Mouse (Mus musculus): ENCODE results near the gene Pdzd2. TPM values are rescaled to one million over a fixed set of nuclear protein-coding genes. Genes with fewer than 3 reads are reported as not detected.

Pdzd2 gene
- polyA plus RNA-seq, 1 experiment from 2014 or later = 3.3 TPM

DNA sequence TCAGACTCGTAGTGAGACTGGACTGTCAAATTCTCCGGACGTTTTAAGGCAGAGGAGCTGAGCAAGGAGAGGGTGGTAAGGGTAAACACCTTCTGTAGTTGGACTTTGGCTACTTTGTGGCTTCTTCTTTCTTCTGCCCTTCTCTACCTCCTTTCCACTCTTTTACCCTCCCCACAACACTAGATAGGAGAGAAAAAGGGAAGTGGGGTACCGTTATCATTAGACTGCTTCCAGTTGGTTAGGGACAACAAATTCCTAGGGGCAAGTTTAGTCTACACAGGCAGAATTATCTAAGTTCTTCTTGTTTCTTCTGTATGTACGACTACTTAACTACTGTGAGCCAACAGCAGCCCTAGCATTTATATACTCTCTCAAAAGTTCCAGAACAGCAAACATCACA is 334.1 kb downstream of the Pdzd2 start:
- Histone ChIP-seq H3K27ac (ENCODE audit: low read depth, low read length) (no peak overlapping the region), H3K9me3 (replicated peaks; ENCODE audit: control insufficient read depth, low read length) (no peaks in the 10 kb centered on the region)
- WGBS = 91% methylated on average over 5 of the region's 5 CpGs

DNA sequence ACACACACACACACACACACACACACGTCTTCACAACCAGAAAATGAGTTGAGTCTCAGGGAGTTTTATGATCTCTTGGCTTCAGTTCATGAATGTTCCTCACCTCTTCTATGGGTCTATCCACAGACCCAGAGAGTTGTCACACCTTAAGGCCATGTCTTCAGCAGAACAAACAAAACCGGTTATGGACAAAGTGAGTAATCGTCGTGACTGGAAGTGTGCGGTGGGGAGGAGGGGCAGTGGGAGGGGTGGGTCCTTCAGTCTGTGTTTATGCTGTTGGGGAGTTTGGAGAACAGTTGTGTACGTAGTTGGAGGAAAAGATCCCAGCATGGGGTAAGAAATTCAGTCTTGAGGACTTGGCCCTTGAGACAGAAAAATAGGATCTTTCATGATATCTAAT is 342.7 kb downstream of the Pdzd2 start:
- WGBS = 85% methylated on average over 6 of the region's 6 CpGs
- no peak for ATAC-seq

More for the DNA sequence above, 334.1 kb downstream of the Pdzd2 start:
- Histone ChIP-seq H3K4me1 (ENCODE audit: control insufficient read depth, insufficient read depth, low read length) (no peaks in the 10 kb centered on the region), H3K36me3 (ENCODE audit: control insufficient read depth, insufficient read depth, low read length) (no peaks in the 10 kb centered on the region), H3K4me2 (ENCODE audit: low read length) (no peak overlapping the region), H3K27me3 (replicated peaks; ENCODE audit: control insufficient read depth, insufficient read depth, low read length) (no peaks in the 10 kb centered on the region), H3K4me3 (ENCODE audit: low read depth, low read length) (no peak overlapping the region), H3K9ac (ENCODE audit: low read length) (no peak overlapping the region)
- ATAC-seq (no peak), DNase-seq (ENCODE audit: low spot score) (no peak)

DNA sequence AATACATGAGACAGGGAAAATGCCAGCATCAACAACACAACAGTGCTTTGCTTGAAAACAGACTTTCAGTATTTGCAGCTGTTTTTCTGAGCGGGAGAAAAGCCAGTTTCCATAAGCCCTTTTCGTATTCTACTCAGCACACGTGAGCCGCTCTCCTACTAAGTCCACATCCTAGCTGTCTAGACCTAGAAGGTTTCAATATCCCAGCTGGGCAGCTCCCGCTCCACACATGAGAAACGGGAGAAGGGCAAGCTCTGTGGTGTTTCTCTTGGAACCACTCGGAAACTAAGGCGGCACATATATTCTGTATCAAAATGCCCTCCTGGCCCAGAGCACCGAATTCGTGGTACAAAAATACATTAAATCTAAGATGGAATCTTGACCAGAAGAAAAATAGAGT is 345.0 kb downstream of the Pdzd2 start:
- no peaks in the 10 kb centered on the region for H3K27me3 ChIP-seq (replicated peaks; ENCODE audit: control insufficient read depth, insufficient read depth, low read length)
- ATAC-seq = no peak
- H3K4me1 ChIP-seq (ENCODE audit: control insufficient read depth, insufficient read depth, low read length) = no peaks in the 10 kb centered on the region
- no peaks in the 10 kb centered on the region for H3K9me3 ChIP-seq (replicated peaks; ENCODE audit: control insufficient read depth, low read length)
- WGBS = 92% methylated on average over 10 of the region's 10 CpGs
- H3K4me2 ChIP-seq (ENCODE audit: low read length) = no peak overlapping the region
- H3K27ac ChIP-seq (ENCODE audit: low read depth, low read length) = no peak overlapping the region
- H3K9ac ChIP-seq (ENCODE audit: low read length) = no peak overlapping the region
- no peaks in the 10 kb centered on the region for H3K36me3 ChIP-seq (ENCODE audit: control insufficient read depth, insufficient read depth, low read length)
- H3K4me3 ChIP-seq (ENCODE audit: low read depth, low read length) = no peak overlapping the region
- DNase-seq (ENCODE audit: low spot score) = no peak

More for the DNA sequence above, 342.7 kb downstream of the Pdzd2 start:
- no peaks in the 10 kb centered on the region for H3K27me3 ChIP-seq (replicated peaks; ENCODE audit: control insufficient read depth, insufficient read depth, low read length)
- H3K36me3 ChIP-seq (ENCODE audit: control insufficient read depth, insufficient read depth, low read length) = no peaks in the 10 kb centered on the region
- no peak overlapping the region for H3K27ac ChIP-seq (ENCODE audit: low read depth, low read length)
- H3K4me2 ChIP-seq (ENCODE audit: low read length) = no peak overlapping the region
- H3K4me3 ChIP-seq (ENCODE audit: low read depth, low read length) = no peak overlapping the region
- no peak for DNase-seq (ENCODE audit: low spot score)
- no peaks in the 10 kb centered on the region for H3K4me1 ChIP-seq (ENCODE audit: control insufficient read depth, insufficient read depth, low read length)
- no peak overlapping the region for H3K9ac ChIP-seq (ENCODE audit: low read length)
- no peaks in the 10 kb centered on the region for H3K9me3 ChIP-seq (replicated peaks; ENCODE audit: control insufficient read depth, low read length)

DNA sequence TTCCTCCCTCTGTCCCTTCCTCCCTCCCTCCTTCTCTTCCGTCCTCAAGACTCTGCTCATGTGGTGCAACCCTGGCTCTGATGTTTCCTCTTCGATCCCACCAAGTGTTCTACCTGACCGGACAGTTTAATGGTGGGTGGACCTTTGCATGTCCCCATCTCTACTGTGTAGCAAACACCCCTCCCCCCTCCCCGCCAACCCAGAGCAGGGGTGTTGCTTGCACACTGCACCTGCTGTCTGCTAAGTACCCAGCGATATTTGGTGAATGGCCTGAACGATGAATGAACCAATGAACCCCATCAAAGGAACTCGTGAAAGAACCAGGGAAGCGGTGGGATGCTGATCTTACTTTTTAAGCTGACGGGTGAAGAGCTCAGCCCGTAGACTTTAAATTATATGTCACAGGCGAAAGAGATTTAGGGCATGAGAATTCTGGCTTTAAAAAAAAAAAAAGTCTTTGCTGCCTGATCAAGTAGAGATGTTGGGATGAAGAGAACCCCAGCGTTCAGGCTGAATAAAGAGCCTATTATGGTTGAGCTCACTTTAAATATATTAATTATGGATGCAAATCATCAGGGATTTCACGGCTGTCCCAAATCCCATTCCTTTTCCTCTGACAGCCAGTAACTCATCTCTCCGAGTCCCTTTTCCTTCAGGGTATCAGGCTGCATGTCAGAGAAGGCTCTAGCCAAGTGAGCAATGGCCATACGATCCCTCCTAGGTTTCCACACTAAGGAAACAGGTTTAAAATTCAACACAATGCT is 350.8 kb downstream of the Pdzd2 start:
- no peaks in the 10 kb centered on the region for H3K4me1 ChIP-seq (ENCODE audit: control insufficient read depth, insufficient read depth, low read length)
- no peak overlapping the region for H3K4me3 ChIP-seq (ENCODE audit: low read depth, low read length)
- DNase-seq (ENCODE audit: low spot score) (no peak), ATAC-seq (no peak)
- H3K4me2 ChIP-seq (ENCODE audit: low read length) = no peak overlapping the region
- H3K36me3 ChIP-seq (ENCODE audit: control insufficient read depth, insufficient read depth, low read length) = no peaks in the 10 kb centered on the region
- H3K27ac ChIP-seq (ENCODE audit: low read depth, low read length) = no peak overlapping the region
- no peak overlapping the region for H3K9ac ChIP-seq (ENCODE audit: low read length)
- no peaks in the 10 kb centered on the region for H3K27me3 ChIP-seq (replicated peaks; ENCODE audit: control insufficient read depth, insufficient read depth, low read length)
- WGBS = 59% methylated on average over 15 of the region's 15 CpGs
- H3K9me3 ChIP-seq (replicated peaks; ENCODE audit: control insufficient read depth, low read length) = no peaks in the 10 kb centered on the region

DNA sequence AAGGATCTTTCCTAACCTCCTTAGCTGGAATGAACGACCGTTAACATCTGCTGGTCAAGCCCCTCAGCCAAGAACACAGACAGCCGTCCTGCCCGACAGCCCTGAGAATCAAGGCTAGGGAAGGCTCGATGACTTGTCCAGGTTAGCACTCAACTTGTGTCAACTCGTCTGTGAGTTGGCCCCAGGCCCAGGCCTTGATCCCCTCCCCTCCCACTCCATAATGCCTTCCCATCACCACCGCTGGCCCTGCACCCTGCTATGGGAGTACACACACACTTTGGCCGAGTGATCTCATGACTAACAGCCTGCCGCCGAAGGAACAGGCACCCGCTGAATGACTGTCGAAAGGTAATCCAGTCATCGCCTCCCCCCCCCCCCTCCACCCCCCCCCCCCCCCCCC is 355.0 kb downstream of the Pdzd2 start:
- Histone ChIP-seq H3K9ac (ENCODE audit: low read length) (no peak overlapping the region), H3K27ac (ENCODE audit: low read depth, low read length) (no peak overlapping the region), H3K4me3 (ENCODE audit: low read depth, low read length) (no peak overlapping the region), H3K36me3 (ENCODE audit: control insufficient read depth, insufficient read depth, low read length) (no peaks in the 10 kb centered on the region), H3K9me3 (replicated peaks; ENCODE audit: control insufficient read depth, low read length) (no peaks in the 10 kb centered on the region), H3K4me1 (ENCODE audit: control insufficient read depth, insufficient read depth, low read length) (no peaks in the 10 kb centered on the region), H3K4me2 (ENCODE audit: low read length) (no peak overlapping the region), H3K27me3 (replicated peaks; ENCODE audit: control insufficient read depth, insufficient read depth, low read length) (no peaks in the 10 kb centered on the region)
- ATAC-seq = no peak
- DNase-seq (ENCODE audit: low spot score) = no peak
- 87% methylated on average over 13 of the region's 13 CpGs for WGBS

DNA sequence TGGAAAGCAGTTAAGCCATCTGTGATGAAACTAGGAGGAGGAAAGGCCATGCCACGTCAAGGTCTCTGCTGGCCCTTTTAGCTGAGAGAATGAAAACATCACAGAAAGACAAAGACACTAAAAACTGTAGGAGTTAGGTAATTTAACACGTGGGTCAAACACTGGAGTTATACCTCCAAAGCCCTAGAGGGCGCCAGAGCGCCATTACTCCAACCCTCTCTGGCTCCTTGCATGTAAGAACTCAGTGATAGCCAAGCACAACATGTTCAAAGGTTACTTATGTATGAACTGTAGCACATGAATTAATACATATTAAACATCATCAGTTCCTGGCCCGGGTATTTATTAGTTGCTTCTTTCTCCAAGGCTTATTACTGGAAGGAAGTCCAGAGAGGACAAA is 359.2 kb downstream of the Pdzd2 start:
- no peak overlapping the region for H3K27ac ChIP-seq (ENCODE audit: low read depth, low read length)
- DNase-seq (ENCODE audit: low spot score) = no peak
- WGBS = 46% methylated on average over 5 of the region's 5 CpGs
- no peaks in the 10 kb centered on the region for H3K36me3 ChIP-seq (ENCODE audit: control insufficient read depth, insufficient read depth, low read length)
- H3K4me2 ChIP-seq (ENCODE audit: low read length) = no peak overlapping the region
- no peaks in the 10 kb centered on the region for H3K27me3 ChIP-seq (replicated peaks; ENCODE audit: control insufficient read depth, insufficient read depth, low read length)
- no peaks in the 10 kb centered on the region for H3K9me3 ChIP-seq (replicated peaks; ENCODE audit: control insufficient read depth, low read length)
- no peaks in the 10 kb centered on the region; the same call in 1 of the 2 replicates for H3K4me1 ChIP-seq (ENCODE audit: control insufficient read depth, insufficient read depth, low read length)
- no peak overlapping the region for H3K4me3 ChIP-seq (ENCODE audit: low read depth, low read length)
- no peak overlapping the region for H3K9ac ChIP-seq (ENCODE audit: low read length)
- ATAC-seq = no peak

DNA sequence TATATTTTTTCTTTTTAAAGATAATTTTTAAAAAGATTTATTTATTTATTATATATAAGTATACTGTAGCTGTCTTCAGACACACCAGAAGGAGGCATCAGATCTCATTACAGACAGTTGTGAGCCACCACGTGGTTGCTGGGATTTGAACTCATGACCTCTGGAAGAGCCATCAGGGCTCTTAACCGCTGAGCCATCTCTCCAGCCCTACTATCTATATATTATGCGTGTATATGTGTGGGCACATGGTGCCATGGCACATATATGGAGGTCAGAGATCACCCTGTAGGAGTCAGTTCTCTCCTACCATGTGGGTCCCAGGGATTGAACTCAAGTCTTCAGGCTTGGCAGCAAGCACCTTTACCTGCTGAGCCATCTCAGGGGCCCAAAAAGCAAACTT is 359.7 kb downstream of the Pdzd2 start:
- H3K9me3 ChIP-seq (replicated peaks; ENCODE audit: control insufficient read depth, low read length) = no peaks in the 10 kb centered on the region
- no peak overlapping the region for H3K4me3 ChIP-seq (ENCODE audit: low read depth, low read length)
- no peaks in the 10 kb centered on the region for H3K27me3 ChIP-seq (replicated peaks; ENCODE audit: control insufficient read depth, insufficient read depth, low read length)
- H3K9ac ChIP-seq (ENCODE audit: low read length) = no peak overlapping the region
- no peak for ATAC-seq
- no peaks in the 10 kb centered on the region for H3K36me3 ChIP-seq (ENCODE audit: control insufficient read depth, insufficient read depth, low read length)
- DNase-seq (ENCODE audit: low spot score) = no peak
- WGBS = 92% methylated on average over 3 of the region's 3 CpGs
- H3K4me2 ChIP-seq (ENCODE audit: low read length) = no peak overlapping the region
- H3K27ac ChIP-seq (ENCODE audit: low read depth, low read length) = no peak overlapping the region
- no peaks in the 10 kb centered on the region; the same call in 1 of the 2 replicates for H3K4me1 ChIP-seq (ENCODE audit: control insufficient read depth, insufficient read depth, low read length)

DNA sequence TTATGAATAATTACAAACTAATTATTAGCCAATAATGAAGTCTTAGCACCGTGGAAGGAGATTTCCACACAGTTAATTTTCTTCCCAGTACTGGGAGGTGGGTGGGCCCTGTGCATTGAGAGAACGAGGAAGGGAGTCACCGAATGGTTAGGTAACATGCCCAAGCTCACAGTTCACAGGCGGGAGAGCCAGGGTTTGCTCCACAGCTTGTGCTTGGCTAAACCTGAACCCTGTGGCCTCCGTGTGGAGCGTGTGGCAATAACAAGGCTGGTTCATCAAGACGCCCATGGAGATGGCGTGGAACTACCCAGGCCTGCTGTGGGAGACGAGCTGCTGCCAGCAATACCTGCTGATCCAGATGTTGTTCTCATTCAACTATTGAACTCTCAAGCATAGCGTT is 361.9 kb downstream of the Pdzd2 start:
- H3K9me3 ChIP-seq (replicated peaks; ENCODE audit: control insufficient read depth, low read length) = no peaks in the 10 kb centered on the region
- WGBS = 68% methylated on average over 10 of the region's 10 CpGs
- DNase-seq (ENCODE audit: low spot score) = no peak
- H3K4me1 ChIP-seq (ENCODE audit: control insufficient read depth, insufficient read depth, low read length) = no peaks in the 10 kb centered on the region; the same call in 1 of the 2 replicates
- H3K4me3 ChIP-seq (ENCODE audit: low read depth, low read length) = no peak overlapping the region
- no peaks in the 10 kb centered on the region for H3K36me3 ChIP-seq (ENCODE audit: control insufficient read depth, insufficient read depth, low read length)
- no peak for ATAC-seq
- H3K27me3 ChIP-seq (replicated peaks; ENCODE audit: control insufficient read depth, insufficient read depth, low read length) = no peaks in the 10 kb centered on the region
- H3K4me2 ChIP-seq (ENCODE audit: low read length) = no peak overlapping the region
- H3K27ac ChIP-seq (ENCODE audit: low read depth, low read length) = no peak overlapping the region
- H3K9ac ChIP-seq (ENCODE audit: low read length) = no peak overlapping the region

DNA sequence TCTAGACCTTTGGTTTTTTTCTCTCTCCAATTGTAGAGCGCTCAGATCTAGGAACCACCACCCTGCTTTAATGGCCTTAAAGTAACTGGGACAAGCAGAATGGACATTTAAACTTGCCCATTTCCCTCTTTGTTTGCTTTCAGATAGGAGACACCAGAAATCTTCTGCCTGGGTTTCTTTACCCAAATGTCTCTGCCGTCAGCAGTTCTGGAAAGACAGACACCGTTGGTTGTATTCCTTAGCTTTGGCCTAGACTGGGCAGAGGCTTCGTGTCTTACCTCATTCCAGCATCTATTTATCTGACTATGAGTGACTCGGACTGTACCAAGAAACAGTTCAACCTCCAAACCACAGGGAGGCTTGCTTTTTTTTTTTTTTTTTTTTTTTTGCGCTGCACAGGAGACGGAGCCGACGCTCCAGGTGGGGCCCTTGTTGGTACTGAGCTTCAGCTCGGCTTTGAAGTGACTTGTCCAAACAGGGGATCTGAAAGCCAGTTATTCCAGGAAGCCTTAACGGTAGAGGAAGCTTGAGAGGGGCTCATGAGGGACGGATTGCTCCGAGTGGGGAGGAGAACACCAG is 363.1 kb downstream of the Pdzd2 start:
- no peaks in the 10 kb centered on the region for H3K9me3 ChIP-seq (replicated peaks; ENCODE audit: control insufficient read depth, low read length)
- H3K4me1 ChIP-seq (ENCODE audit: control insufficient read depth, insufficient read depth, low read length) = no peaks in the 10 kb centered on the region; the same call in 1 of the 2 replicates
- H3K27me3 ChIP-seq (replicated peaks; ENCODE audit: control insufficient read depth, insufficient read depth, low read length) = no peaks in the 10 kb centered on the region
- no peak overlapping the region for H3K27ac ChIP-seq (ENCODE audit: low read depth, low read length)
- WGBS = 43% methylated on average over 13 of the region's 13 CpGs
- no peak overlapping the region; the same call in 1 of the 2 replicates for H3K4me2 ChIP-seq (ENCODE audit: low read length)
- no peak for DNase-seq (ENCODE audit: low spot score)
- ATAC-seq = no peak
- H3K4me3 ChIP-seq (ENCODE audit: low read depth, low read length) = no peak overlapping the region
- H3K36me3 ChIP-seq (ENCODE audit: control insufficient read depth, insufficient read depth, low read length) = no peaks in the 10 kb centered on the region
- no peak overlapping the region for H3K9ac ChIP-seq (ENCODE audit: low read length)

Measured in forebrain, embryonic 14.5 days (tissue).